Mouse (Mus musculus) CH12.LX (cell line): ENCODE results near the gene Mecp2. TPM values are rescaled to one million over a fixed set of nuclear protein-coding genes. Genes with fewer than 3 reads are reported as not detected.
"Not testable (repeated sequence)": the region's sequence is repeated elsewhere in the genome, so short reads cannot be mapped to it uniquely, and the experiment has no call there.

Experiments
- DNase-seq: peaks from one replicate; pipeline ENCODE4 v3.0.0-alpha.2; 2013; ENCODE audit errors: extremely low read depth
- H3K27ac ChIP-seq: 2 replicates; pipeline ENCODE4 v1.5.1; 2012; ENCODE audit warnings: low read depth, mild to moderate bottlenecking, control low read depth, moderate library complexity; ENCODE audit not compliant: insufficient read depth
- H3K27me3 ChIP-seq: replicated peaks from 2 replicates; pipeline ENCODE3; 2012; ENCODE audit warnings: inconsistent platforms
- H3K36me3 ChIP-seq, 2 experiments: replicated peaks in 1 of 2; 2 replicates each; pipeline versions ENCODE3 to v1.6.1; 2012; ENCODE audit warnings: inconsistent platforms in 1 of 2, low read length in 1 of 2, mild to moderate bottlenecking in 1 of 2, mixed read lengths in 1 of 2, moderate library complexity in 1 of 2; ENCODE audit not compliant: control insufficient read depth in 1 of 2, insufficient read depth in 1 of 2
- H3K4me1 ChIP-seq, 2 experiments: 2 replicates each; pipeline ENCODE4 v1.6.1; 2012; ENCODE audit warnings: inconsistent platforms in 1 of 2, moderate library complexity in 1 of 2; ENCODE audit not compliant: insufficient read depth in 2 of 2, control insufficient read depth in 1 of 2
- H3K4me2 ChIP-seq: 2 replicates; pipeline ENCODE4 v1.6.1; 2012; ENCODE audit warnings: low read depth, mild to moderate bottlenecking, control low read depth; ENCODE audit not compliant: poor library complexity, insufficient read depth, severe bottlenecking
- H3K4me3 ChIP-seq, 3 experiments: fragments of 150-350 bp in 1 of 3; sonication (generic) in 1 of 3; replicated peaks in 1 of 3; 2 replicates each; pipeline versions ENCODE3 to v1.5.1; 2011 to 2012; ENCODE audit warnings: low read depth in 2 of 3, low read length in 2 of 3, mild to moderate bottlenecking in 2 of 3, moderate library complexity in 2 of 3, control low read depth in 1 of 3, improper control_type of control experiment in 1 of 3, inconsistent platforms in 1 of 3, mixed read lengths in 1 of 3; ENCODE audit not compliant: poor library complexity in 1 of 3
- H3K79me2 ChIP-seq: replicated peaks from 2 replicates; pipeline ENCODE4 v1.6.1; 2012; ENCODE audit warnings: mild to moderate bottlenecking, moderate library complexity; ENCODE audit not compliant: control insufficient read depth, poor library complexity, insufficient read depth, severe bottlenecking; ENCODE audit errors: extremely low read depth
- H3K9ac ChIP-seq: 2 replicates; pipeline ENCODE4 v1.6.1; 2012; ENCODE audit warnings: low read depth, mild to moderate bottlenecking, control low read depth, moderate library complexity; ENCODE audit not compliant: insufficient read depth
- H3K9me3 ChIP-seq: replicated peaks from 2 replicates; pipeline ENCODE3; 2012; ENCODE audit warnings: low read length, inconsistent platforms, mixed read lengths
- BHLHE40 ChIP-seq: IDR thresholded peaks from 2 replicates; pipeline ENCODE4 v1.6.1; 2011; ENCODE audit warnings: mild to moderate bottlenecking, low read depth, low read length, improper control_type of control experiment
- CHD1 ChIP-seq: IDR thresholded peaks from 2 replicates; pipeline ENCODE4 v1.6.1; 2012; ENCODE audit warnings: low read depth, low read length, improper control_type of control experiment, inconsistent platforms
- CHD2 ChIP-seq: IDR thresholded peaks from 2 replicates; pipeline ENCODE4 v1.6.1; 2011; ENCODE audit warnings: low read length, improper control_type of control experiment
- E2F4 ChIP-seq: IDR thresholded peaks from 2 replicates; pipeline ENCODE4 v1.6.1; 2011; ENCODE audit warnings: low read depth, low read length, improper control_type of control experiment; ENCODE audit not compliant: insufficient replicate concordance
- ELF1 ChIP-seq: IDR thresholded peaks from 2 replicates; pipeline ENCODE4 v1.6.1; 2014; ENCODE audit warnings: low read depth, mild to moderate bottlenecking, inconsistent platforms, low read length, improper control_type of control experiment
- EP300 ChIP-seq: IDR thresholded peaks from 2 replicates; pipeline ENCODE4 v1.6.1; 2011; ENCODE audit warnings: low read length, improper control_type of control experiment
- ETS1 ChIP-seq: conservative IDR thresholded peaks from 2 replicates; pipeline ENCODE4 v1.6.1; 2012; ENCODE audit warnings: low read depth, mild to moderate bottlenecking, inconsistent platforms, low read length, improper control_type of control experiment, moderate library complexity
- IRF4 ChIP-seq: IDR thresholded peaks from 2 replicates; pipeline ENCODE4 v1.6.1; 2014; ENCODE audit warnings: low read depth, mild to moderate bottlenecking, inconsistent platforms, low read length, improper control_type of control experiment
- JUN ChIP-seq: IDR thresholded peaks from 2 replicates; pipeline ENCODE4 v1.6.1; 2011; ENCODE audit warnings: low read depth, mild to moderate bottlenecking, low read length, improper control_type of control experiment, moderate library complexity; ENCODE audit not compliant: insufficient read depth
- KAT2A ChIP-seq: IDR thresholded peaks from 2 replicates; pipeline ENCODE4 v1.6.1; 2012; ENCODE audit warnings: low read length, improper control_type of control experiment, inconsistent platforms; ENCODE audit not compliant: insufficient replicate concordance
- MAX ChIP-seq: IDR thresholded peaks from 2 replicates; pipeline ENCODE4 v1.6.1; 2011; ENCODE audit warnings: low read length, improper control_type of control experiment
- MAZ ChIP-seq: IDR thresholded peaks from 2 replicates; pipeline ENCODE4 v1.6.1; 2012; ENCODE audit warnings: low read depth, mild to moderate bottlenecking, inconsistent platforms, low read length, improper control_type of control experiment, moderate library complexity
- MEF2A ChIP-seq: IDR thresholded peaks from 2 replicates; pipeline ENCODE4 v1.6.1; 2014; ENCODE audit warnings: low read depth, mild to moderate bottlenecking, inconsistent platforms, low read length, improper control_type of control experiment, borderline replicate concordance
- MYC ChIP-seq: IDR thresholded peaks from 2 replicates; pipeline ENCODE4 v1.6.1; 2011; ENCODE audit warnings: low read depth, mild to moderate bottlenecking, improper control_type of control experiment, low read length
- NELFE ChIP-seq: IDR thresholded peaks from 2 replicates; pipeline ENCODE4 v1.6.1; 2011; ENCODE audit warnings: low read depth, low read length, improper control_type of control experiment
- NRF1 ChIP-seq: IDR thresholded peaks from 2 replicates; pipeline ENCODE4 v1.6.1; 2014; ENCODE audit warnings: low read depth, mild to moderate bottlenecking, inconsistent platforms, low read length, improper control_type of control experiment, moderate library complexity
- PAX5 ChIP-seq: IDR thresholded peaks from 2 replicates; pipeline ENCODE4 v1.6.1; 2012; ENCODE audit warnings: low read length, inconsistent platforms, mixed read lengths
- POLR2A ChIP-seq: IDR thresholded peaks from 2 replicates; pipeline ENCODE4 v1.6.1; 2011; ENCODE audit warnings: low read depth, mild to moderate bottlenecking, improper control_type of control experiment, low read length
- POLR2AphosphoS2 ChIP-seq: IDR thresholded peaks from 2 replicates; pipeline ENCODE4 v1.6.1; 2011; ENCODE audit warnings: low read depth, low read length, improper control_type of control experiment
- RAD21 ChIP-seq: IDR thresholded peaks from 2 replicates; pipeline ENCODE4 v1.6.1; 2011; ENCODE audit warnings: low read depth, mild to moderate bottlenecking, low read length, improper control_type of control experiment, moderate library complexity
- RCOR1 ChIP-seq: conservative IDR thresholded peaks from 2 replicates; pipeline ENCODE4 v1.6.1; 2012; ENCODE audit warnings: low read depth, mild to moderate bottlenecking, inconsistent platforms, low read length, improper control_type of control experiment
- SIN3A ChIP-seq: IDR thresholded peaks from 2 replicates; pipeline ENCODE4 v1.6.1; 2012; ENCODE audit warnings: low read length, improper control_type of control experiment, inconsistent platforms
- TCF12 ChIP-seq: IDR thresholded peaks from 2 replicates; pipeline ENCODE4 v1.6.1; 2014; ENCODE audit warnings: low read depth, mild to moderate bottlenecking, inconsistent platforms, low read length, improper control_type of control experiment
- USF1 ChIP-seq: IDR thresholded peaks from 2 replicates; pipeline ENCODE4 v1.6.1; 2014; ENCODE audit warnings: low read depth, mild to moderate bottlenecking, inconsistent platforms, low read length, improper control_type of control experiment
- USF2 ChIP-seq: conservative IDR thresholded peaks from 2 replicates; pipeline ENCODE4 v1.6.1; 2011; ENCODE audit warnings: low read depth, low read length, improper control_type of control experiment
- ZMIZ1 ChIP-seq: IDR thresholded peaks from 2 replicates; pipeline ENCODE4 v1.6.1; 2012; ENCODE audit warnings: low read depth, mild to moderate bottlenecking, inconsistent platforms, low read length, improper control_type of control experiment
- dilution Hi-C: fragments of 300-500 bp; cut with MboI; formaldehyde crosslinking; loops from 2 replicates; pipeline ENCODE4 v1.14.3; 2020; ENCODE audit warnings: low sequenced_read_pairs; ENCODE audit not compliant: extremely low pct_unique_long_range_greater_than_20kb, extremely low pct_ligation_motif_present
- in situ Hi-C: fragments of 300-500 bp; cut with MboI; formaldehyde crosslinking; loops from 3 replicates; pipeline ENCODE4 v1.14.3; 2019; ENCODE audit warnings: low sequenced_read_pairs, low pct_ligation_motif_present, low pct_unique_long_range_greater_than_20kb, mixed read lengths
- polyA plus RNA-seq: library from polyadenylated mRNA; unstranded; fragments of >175 nt; gene quantifications from 2 replicates; pipeline ENCODE4 v1.2.1, GENCODE M21; 2012; ENCODE audit warnings: low read depth; ENCODE audit not compliant: insufficient read length
- total RNA-seq, 2 experiments: library from RNA; depleted of rRNA; stranded (reverse); fragments of 300-350 nt in 1 of 2; fragments of >200 nt in 1 of 2; gene quantifications; 2 replicates each; pipeline ENCODE4 v1.2.3; 2012 to 2014

The Mecp2 gene
- total RNA-seq (2012; rRNA removed) (12.0 and 12.3 TPM in 2 replicates), total RNA-seq (2014; rRNA removed) (9.9 and 12.2 TPM in 2 replicates), polyA plus RNA-seq (12.0 and 15.5 TPM in 2 replicates)

GRCm38 (mm10) chrX:74135263-74135662, at the start of gene Mecp2:
Mecp2 (minus strand) TSS chrX:74135363.
- H3K4me2 ChIP-seq, H3K9ac ChIP-seq, H3K79me2 ChIP-seq, in situ Hi-C loops, H3K4me3 ChIP-seq, H3K27ac ChIP-seq, H3K9me3 ChIP-seq, dilution Hi-C loops, H3K27me3 ChIP-seq, H3K36me3 ChIP-seq, H3K4me1 ChIP-seq, DNase-seq: not testable (repeated sequence)

DNA sequence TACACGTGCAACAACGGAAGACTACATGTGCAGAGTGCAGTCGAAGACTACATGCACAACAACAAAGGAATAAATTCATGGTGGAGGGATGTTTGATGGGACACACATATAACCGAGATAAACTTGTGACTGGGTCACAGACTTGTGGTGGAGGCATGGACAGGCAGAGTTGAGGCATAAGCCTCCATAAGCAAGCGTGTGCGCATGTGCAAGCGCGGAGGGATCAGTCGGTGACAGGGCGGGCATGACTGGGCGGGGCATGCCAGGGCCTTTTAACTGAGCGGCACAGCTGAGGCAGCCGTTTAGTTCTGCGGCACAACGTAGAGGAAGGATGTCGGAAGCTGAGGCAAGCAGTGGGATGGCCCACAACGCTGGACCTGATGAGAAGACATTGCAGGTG, 41.8 kb upstream of the Mecp2 start, which contains the start of gene Tktl1:
Gene Tktl1, plus strand, starts transcription at position 301 of the 400 bp plus-strand sequence.
- in situ Hi-C loops (no loop called here), dilution Hi-C loops (no loop called here)
- DNase-seq, result no peak
- Histone ChIP-seq H3K4me2 (no peak within 1 kb of the TSS), H3K9me3 (no peaks in the 10 kb centered on the region), H3K36me3 (no peaks in the 10 kb centered on the region), H3K4me3 (no peak within 1 kb of the TSS), H3K27ac (no peak within 1 kb of the TSS), H3K9ac (no peak within 1 kb of the TSS), H3K79me2 (no peaks in the 10 kb centered on the region), H3K27me3 (no peaks in the 10 kb centered on the region), H3K4me1 (no peaks in the 10 kb centered on the region)
- TF ChIP-seq USF2 (no peak), POLR2AphosphoS2 (no peak), ZMIZ1 (no peak), PAX5 (no peak), MYC (no peak), USF1 (no peak), MAZ (no peak), JUN (no peak), ETS1 (no peak), CHD2 (no peak), SIN3A (no peak), RCOR1 (no peak), EP300 (no peak), POLR2A (no peak), NELFE (no peak), IRF4 (no peak)

- no peaks in the 10 kb centered on the region for H3K79me2 ChIP-seq
- dilution Hi-C loops (no loop called here), in situ Hi-C loops (no loop called here)
- H3K9ac ChIP-seq, result no peak within 1 kb of the TSS
- no peak for DNase-seq
- no peaks in the 10 kb centered on the region for H3K4me1 ChIP-seq
- no peaks in the 10 kb centered on the region for H3K9me3 ChIP-seq
- H3K4me2 ChIP-seq, result no peak within 1 kb of the TSS
- no peaks in the 10 kb centered on the region for H3K36me3 ChIP-seq
- no peak within 1 kb of the TSS for H3K27ac ChIP-seq
- TF ChIP-seq TCF12 (no peak), MEF2A (no peak), KAT2A (no peak), MAZ (no peak), MAX (no peak), SIN3A (no peak), IRF4 (no peak), ELF1 (no peak), BHLHE40 (no peak), CHD1 (no peak), E2F4 (no peak), RAD21 (no peak), MYC (no peak), NRF1 (no peak)
- H3K27me3 ChIP-seq, result no peaks in the 10 kb centered on the region
- H3K4me3 ChIP-seq, result no peak within 1 kb of the TSS
Measured at GRCm38 (mm10) chrX:74167738-74168137, 32.6 kb upstream of the Mecp2 start, which contains the start of gene Tex28. Tex28 (minus strand) TSS chrX:74167838.
